Mouse (Mus musculus): ENCODE data around the gene Apod. TPM values are rescaled to one million over a fixed set of nuclear protein-coding genes. Genes with fewer than 3 reads are reported as not detected.
"Not testable (repeated sequence)": the region's sequence is repeated elsewhere in the genome, so short reads cannot be mapped to it uniquely, and the experiment has no call there.

The Apod gene
- polyA plus RNA-seq, 1 experiment = 38.4 TPM

GRCm38 (mm10) chr16:31321501-31321900 is 6.9 kb upstream of the Apod start:
- no peak for DNase-seq (ENCODE audit: low spot score)

GRCm38 (mm10) chr16:31320954-31321353 is 6.3 kb upstream of the Apod start:
- no peak for DNase-seq (ENCODE audit: low spot score)

- not testable (repeated sequence) for DNase-seq (ENCODE audit: low spot score)
These were observed 5.1 kb upstream of the Apod start for GRCm38 (mm10) chr16:31319723-31320122.

- DNase-seq (ENCODE audit: low spot score) = no peak
These were observed 4.7 kb upstream of the Apod start for GRCm38 (mm10) chr16:31319316-31319715.

- no peak for DNase-seq (ENCODE audit: low spot score)
These were observed 3.8 kb upstream of the Apod start for GRCm38 (mm10) chr16:31318418-31318817.

- DNase-seq (ENCODE audit: low spot score) = not testable (repeated sequence)
These were observed 1.9 kb upstream of the Apod start for GRCm38 (mm10) chr16:31316246-31317143.

- no peak for DNase-seq (ENCODE audit: low spot score)
These were observed 686 bp upstream of the Apod start for GRCm38 (mm10) chr16:31315294-31315693.

GRCm38 (mm10) chr16:31313611-31314010 is 997 bp downstream of the Apod start:
- DNase-seq (ENCODE audit: low spot score) = no peak

GRCm38 (mm10) chr16:31312296-31312695 is 2.3 kb downstream of the Apod start:
- DNase-seq (ENCODE audit: low spot score) = no peak

- DNase-seq (ENCODE audit: low spot score) = no peak
These were observed 9.2 kb downstream of the Apod start for GRCm38 (mm10) chr16:31305199-31305919.

- no peak for DNase-seq (ENCODE audit: low spot score)
These were observed 11.3 kb downstream of the Apod start for GRCm38 (mm10) chr16:31303276-31303675.

- no peak for DNase-seq (ENCODE audit: low spot score)
These were observed 13.6 kb downstream of the Apod start for GRCm38 (mm10) chr16:31300883-31301532.

- no peak for DNase-seq (ENCODE audit: low spot score)
These were observed 14.1 kb downstream of the Apod start for GRCm38 (mm10) chr16:31300467-31300866.

GRCm38 (mm10) chr16:31299960-31300353 is 14.7 kb downstream of the Apod start:
- no peak for DNase-seq (ENCODE audit: low spot score)

GRCm38 (mm10) chr16:31299164-31299959 is 15.2 kb downstream of the Apod start:
- DNase-seq (ENCODE audit: low spot score) = no peak

GRCm38 (mm10) chr16:31297113-31297512 is 17.5 kb downstream of the Apod start:
- DNase-seq (ENCODE audit: low spot score) = no peak

GRCm38 (mm10) chr16:31293761-31294160 is 20.8 kb downstream of the Apod start:
- DNase-seq (ENCODE audit: low spot score) = no peak

- DNase-seq (ENCODE audit: low spot score) = no peak
These were observed 23.8 kb downstream of the Apod start for GRCm38 (mm10) chr16:31290751-31291365.

GRCm38 (mm10) chr16:31290281-31290680 is 24.3 kb downstream of the Apod start:
- no peak for DNase-seq (ENCODE audit: low spot score)

GRCm38 (mm10) chr16:31287712-31288111 is 26.9 kb downstream of the Apod start:
- DNase-seq (ENCODE audit: low spot score) = no peak

Measured in urinary bladder, adult 2 months (tissue).